In genomic region chr11:119134586-119134985, GRCm38 (mm10) we compare ENCODE assay signal across 7 mouse cellular contexts. TPM values are rescaled to one million over a fixed set of nuclear protein-coding genes. Genes with fewer than 3 reads are reported as not detected.
A peak's percentile ranks its signal among the peaks of the same experiment; 100 is the strongest.
DNase-seq lines count a peak whose midpoint lies in the region; ATAC-seq and TF ChIP-seq lines count a peak whose summit lies in the region.

No protein-coding gene starts in this region.

- no peak for TF ChIP-seq POLR2A in liver, adult 2 months (IDR thresholded peaks at IDR 0.05; ENCODE audit: extremely low read depth, insufficient read depth, low read length)

- H3K27ac ChIP-seq in neural tube, embryonic 11.5 days (ENCODE audit: low read depth, low read length): 0 out of 2 replicates have a peak overlapping the region, but pooled peaks have one; percentile 27
- H3K27ac ChIP-seq in neural tube, embryonic 15.5 days (replicated peaks): no peak overlapping the region
- H3K27ac ChIP-seq in forebrain, embryonic 12.5 days: no peak overlapping the region
- peak overlapping the region; percentile 30; the same call in 1 of the 2 replicates for H3K27ac ChIP-seq in liver, adult 2 months (replicated peaks; ENCODE audit: insufficient read depth, low read depth, low read length)

- no peak overlapping the region for H3K9ac ChIP-seq in neural tube, embryonic 11.5 days (ENCODE audit: low read length)
- H3K9ac ChIP-seq in neural tube, embryonic 15.5 days (replicated peaks): no peak overlapping the region
- no peak overlapping the region for H3K9ac ChIP-seq in forebrain, embryonic 12.5 days
- no peak overlapping the region for H3K9ac ChIP-seq in liver, adult 2 months (ENCODE audit: low read depth, low read length)

- peaks cover 1% of the 10 kb centered on the region; the same call in 1 of the 2 replicates for H3K27me3 ChIP-seq in neural tube, embryonic 11.5 days (ENCODE audit: control insufficient read depth, insufficient read depth, low read length)
- H3K27me3 ChIP-seq in neural tube, embryonic 15.5 days (replicated peaks): peaks cover under 1% of the 10 kb centered on the region; the same call in 1 of the 2 replicates
- peaks cover 16% of the 10 kb centered on the region for H3K27me3 ChIP-seq in forebrain, embryonic 12.5 days
- H3K27me3 ChIP-seq in liver, adult 2 months (ENCODE audit: control insufficient read depth, insufficient read depth, low read length): no peaks in the 10 kb centered on the region

- no peak for TF ChIP-seq CTCF in liver, adult 2 months (IDR thresholded peaks at IDR 0.05; ENCODE audit: low read depth, low read length)

- peaks cover 10% of the 10 kb centered on the region for H3K4me1 ChIP-seq in neural tube, embryonic 11.5 days (ENCODE audit: control insufficient read depth, insufficient read depth, low read length)
- H3K4me1 ChIP-seq in neural tube, embryonic 15.5 days: peaks cover 36% of the 10 kb centered on the region
- peaks cover 27% of the 10 kb centered on the region for H3K4me1 ChIP-seq in forebrain, embryonic 12.5 days
- peaks cover 7% of the 10 kb centered on the region; the same call in 1 of the 2 replicates for H3K4me1 ChIP-seq in liver, adult 2 months (ENCODE audit: control insufficient read depth, insufficient read depth, low read length)

- H3K4me3 ChIP-seq in neural tube, embryonic 11.5 days (ENCODE audit: low read depth, low read length): no peak overlapping the region
- no peak overlapping the region for H3K4me3 ChIP-seq in neural tube, embryonic 15.5 days (replicated peaks)
- no peak overlapping the region for H3K4me3 ChIP-seq in forebrain, embryonic 12.5 days (replicated peaks)
- no peak overlapping the region for H3K4me3 ChIP-seq in liver, adult 2 months (ENCODE audit: insufficient read depth, low read depth, low read length)

- ATAC-seq in neural tube, embryonic 11.5 days (ENCODE audit: insufficient read depth, low FRiP score, low TSS enrichment): no peak
- ATAC-seq in neural tube, embryonic 15.5 days (ENCODE audit: low FRiP score): no peak
- ATAC-seq in forebrain, embryonic 12.5 days (ENCODE audit: low FRiP score): no peak

- no peaks in the 10 kb centered on the region for H3K79me2 ChIP-seq in liver, adult 2 months (ENCODE audit: control insufficient read depth, insufficient read depth, low read length)

- H3K36me3 ChIP-seq in neural tube, embryonic 11.5 days (ENCODE audit: control insufficient read depth, insufficient read depth, low read length): no peaks in the 10 kb centered on the region
- H3K36me3 ChIP-seq in neural tube, embryonic 15.5 days: no peaks in the 10 kb centered on the region
- no peaks in the 10 kb centered on the region for H3K36me3 ChIP-seq in forebrain, embryonic 12.5 days (replicated peaks)
- no peaks in the 10 kb centered on the region for H3K36me3 ChIP-seq in liver, adult 2 months (ENCODE audit: control insufficient read depth, insufficient read depth, low read length)

- DNase-seq in neural tube, embryonic 11.5 days (ENCODE audit: low spot score): no peak
- DNase-seq in liver, adult 2 months (ENCODE audit: extremely low read depth, low read depth, low spot score): no peak
- DNase-seq in testis, postnatal 10 days (ENCODE audit: low spot score): peak; percentile 83
- DNase-seq in urinary bladder, postnatal 4 days (ENCODE audit: low spot score in 2 of 2): no peak
- no peak for DNase-seq in embryo, embryonic 11 days

- WGBS in neural tube, embryonic 11.5 days: 42% methylated on average over 17 of the region's 17 CpGs
- WGBS in neural tube, embryonic 15.5 days: 17% methylated on average over 17 of the region's 17 CpGs
- WGBS in forebrain, embryonic 12.5 days: 25% methylated on average over 17 of the region's 17 CpGs
- 55% methylated on average over 17 of the region's 17 CpGs for WGBS in liver, adult 2 months

- no peak overlapping the region for H3K4me2 ChIP-seq in neural tube, embryonic 11.5 days (ENCODE audit: low read depth)
- no peak overlapping the region for H3K4me2 ChIP-seq in neural tube, embryonic 15.5 days
- H3K4me2 ChIP-seq in forebrain, embryonic 12.5 days: peak overlapping the region; percentile 11

- no peaks in the 10 kb centered on the region for H3K9me3 ChIP-seq in neural tube, embryonic 11.5 days (ENCODE audit: control insufficient read depth, low read length)
- H3K9me3 ChIP-seq in neural tube, embryonic 15.5 days (replicated peaks): no peaks in the 10 kb centered on the region
- H3K9me3 ChIP-seq in forebrain, embryonic 12.5 days: no peaks in the 10 kb centered on the region

RNA-seq across cellular contexts. Expression of gene Cbx4, which starts 48.6 kb away (rescaled TPM):
- polyA plus RNA-seq in neural tube, embryonic 11.5 days (2014; fragmentation: Nextera tagmentation; extraction: Ambion mirVana): 6.0 and 6.1 TPM in 2 replicates
- 20.2 and 24.2 TPM in 2 replicates for polyA plus RNA-seq in neural tube, embryonic 15.5 days (2015; fragmentation: Nextera tagmentation; extraction: Ambion mirVana)
- polyA plus RNA-seq in forebrain, embryonic 12.5 days (2016; fragmentation: Nextera tagmentation; extraction: Ambion mirVana): 12.7 and 14.5 TPM in 2 replicates
- 2.8 and 2.9 TPM in 2 replicates for total RNA-seq in liver, adult 2 months (2014; rRNA removed)
- 7.9 and 8.2 TPM in 2 replicates for polyA plus RNA-seq in liver, adult 2 months (2012; rRNA removed)

Comparison
In these comparisons a context has a peak if more than half of its experiments do, and no peak if none do; other contexts are left out.
1. H3K27ac ChIP-seq: peak in neural tube, embryonic 11.5 days (single experiment) and liver, adult 2 months (single experiment); none in neural tube, embryonic 15.5 days (single experiment) and forebrain, embryonic 12.5 days (single experiment).